In genomic region chr19:43614341-43615073, GRCm38 (mm10) we compare ENCODE assay signal across 8 mouse cellular contexts. TPM values are rescaled to one million over a fixed set of nuclear protein-coding genes. Genes with fewer than 3 reads are reported as not detected.
DNase-seq lines count a peak whose midpoint lies in the region; ATAC-seq lines count a peak whose summit lies in the region.

No protein-coding gene starts in this region.

- peak overlapping the region; percentile 23 for H3K4me3 ChIP-seq in brown adipose tissue, adult 24 weeks (ENCODE audit: insufficient read depth, low read depth, low read length)
- H3K4me3 ChIP-seq in hindbrain, embryonic 12.5 days: peak overlapping the region; percentile 30
- peak overlapping the region; percentile 30 for H3K4me3 ChIP-seq in midbrain, embryonic 14.5 days (replicated peaks; ENCODE audit: low read depth, low read length)

- under 1% methylated on average over 85 of the region's 92 CpGs for WGBS in hindbrain, embryonic 12.5 days
- 0% methylated on average over 91 of the region's 92 CpGs for WGBS in midbrain, embryonic 14.5 days

- H3K9me3 ChIP-seq in hindbrain, embryonic 12.5 days (replicated peaks): no peaks in the 10 kb centered on the region
- no peaks in the 10 kb centered on the region for H3K9me3 ChIP-seq in midbrain, embryonic 14.5 days (ENCODE audit: control insufficient read depth, low read length)

- peak overlapping the region; percentile 54 for H3K4me2 ChIP-seq in hindbrain, embryonic 12.5 days (replicated peaks)
- peak overlapping the region; percentile 56 for H3K4me2 ChIP-seq in midbrain, embryonic 14.5 days (ENCODE audit: low read length)

- peak overlapping the region; percentile 28; the same call in 1 of the 2 replicates for H3K9ac ChIP-seq in hindbrain, embryonic 12.5 days
- H3K9ac ChIP-seq in midbrain, embryonic 14.5 days (replicated peaks; ENCODE audit: low read length): 0 out of 2 replicates have a peak overlapping the region, but pooled peaks have one; percentile 4

- no peak overlapping the region for H3K27ac ChIP-seq in brown adipose tissue, adult 24 weeks (replicated peaks; ENCODE audit: low read depth, low read length)
- no peak overlapping the region for H3K27ac ChIP-seq in hindbrain, embryonic 12.5 days
- H3K27ac ChIP-seq in midbrain, embryonic 14.5 days (replicated peaks; ENCODE audit: low read depth, low read length): no peak overlapping the region

- 0 out of 2 replicates have a peak, but pooled peaks have one; percentile 14 for ATAC-seq in hindbrain, embryonic 12.5 days (ENCODE audit: low FRiP score)
- ATAC-seq in midbrain, embryonic 14.5 days (ENCODE audit: low FRiP score, low TSS enrichment): no peak

- peak; percentile 44 for DNase-seq in kidney, adult 18-20 months
- DNase-seq in kidney, adult 8-10 months: no peak
- peak; percentile 77 for DNase-seq in midbrain, embryonic 14.5 days
- DNase-seq in left cerebral cortex, postnatal 14 days (ENCODE audit: low spot score in 2 of 2): no peak
- no peak for DNase-seq in ovary, postnatal 36 days (ENCODE audit: low spot score)
- DNase-seq in ovary, postnatal 14 days (ENCODE audit: low spot score): no peak

- intact Hi-C loops in left cerebral cortex, postnatal 14 days (cut with DNase I): loop anchor here (5.0 kb wide), 1 partner anchor 32 kb away; no protein-coding TSS in a partner anchor

- H3K4me1 ChIP-seq in brown adipose tissue, adult 24 weeks (ENCODE audit: control insufficient read depth, insufficient read depth, insufficient read length, low read length): 0 out of 2 replicates have a peak, but pooled peaks cover 4% of the 10 kb centered on the region
- H3K4me1 ChIP-seq in hindbrain, embryonic 12.5 days: peaks cover 40% of the 10 kb centered on the region
- peaks cover 13% of the 10 kb centered on the region; the same call in 1 of the 2 replicates for H3K4me1 ChIP-seq in midbrain, embryonic 14.5 days (ENCODE audit: control insufficient read depth, insufficient read depth, low read length)

- H3K36me3 ChIP-seq in hindbrain, embryonic 12.5 days: no peaks in the 10 kb centered on the region
- no peaks in the 10 kb centered on the region for H3K36me3 ChIP-seq in midbrain, embryonic 14.5 days (ENCODE audit: control insufficient read depth, insufficient read depth, low read length)

- peaks cover 99% of the 10 kb centered on the region for H3K27me3 ChIP-seq in hindbrain, embryonic 12.5 days
- H3K27me3 ChIP-seq in midbrain, embryonic 14.5 days (ENCODE audit: control insufficient read depth, insufficient read depth, low read length): peaks cover 89% of the 10 kb centered on the region

RNA-seq across cellular contexts. Expression of gene Nkx2-3, which starts 2.4 kb away (rescaled TPM):
- not detected in 2 replicates for polyA plus RNA-seq in brown adipose tissue, adult 24 weeks (2012; ENCODE audit: insufficient read depth, insufficient read length, missing spikeins)
- polyA plus RNA-seq in hindbrain, embryonic 12.5 days (2016; fragmentation: Nextera tagmentation; extraction: Ambion mirVana): 0.21 and 0.22 TPM in 2 replicates
- polyA plus RNA-seq in midbrain, embryonic 14.5 days (2014; fragmentation: Nextera tagmentation; extraction: Ambion mirVana): 0.30 and 0.62 TPM in 2 replicates
- not detected for total RNA-seq in left cerebral cortex, postnatal 14 days (2021)

Comparison
In these comparisons a context has a peak if more than half of its experiments do, and no peak if none do; other contexts are left out.
1. DNase-seq: peak in kidney, adult 18-20 months (single experiment) and midbrain, embryonic 14.5 days (single experiment); none in kidney, adult 8-10 months (0 of 2), left cerebral cortex, postnatal 14 days (0 of 2), ovary, postnatal 36 days (single experiment) and ovary, postnatal 14 days (single experiment).
2. Peak in every context shown above with its lines, with median percentiles within 50 percentile points of each other: H3K4me3 ChIP-seq.